Mouse (Mus musculus) NIH3T3 (cell line): ENCODE measurements around the gene Lpar4.

Experiments used
- DNase-seq: peaks from one replicate; pipeline ENCODE4 v3.0.0-alpha.2; 2012; ENCODE audit warnings: low read depth

The Lpar4 gene

GRCm38 (mm10) chrX:106920175-106920827 is at the start of gene Lpar4:
Gene Lpar4, plus strand, starts transcription at chrX:106920625.
- DNase-seq: peak; percentile 50

- DNase-seq: no peak
These were observed 49.0 kb upstream of the Lpar4 start for GRCm38 (mm10) chrX:106871426-106871825.

DNA sequence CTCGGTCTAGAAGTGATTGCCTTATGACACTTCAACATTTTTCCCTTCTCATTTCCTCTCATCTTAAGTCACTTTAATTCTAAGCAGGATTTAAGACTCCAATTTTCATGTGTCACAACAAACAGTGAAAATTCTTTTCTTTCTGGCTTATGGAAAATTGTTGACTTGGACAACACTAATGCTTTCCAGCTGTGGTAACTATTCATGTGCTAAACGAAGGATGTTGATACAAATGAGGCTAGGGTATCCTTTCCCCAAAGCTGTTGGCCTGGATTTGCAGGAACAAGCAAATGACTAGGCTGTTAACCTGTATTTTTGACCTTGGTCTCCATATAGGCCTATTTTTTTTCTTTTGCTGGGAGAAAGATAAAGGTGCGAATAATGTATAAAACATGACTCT is 48.5 kb upstream of the Lpar4 start:
- DNase-seq: no peak

GRCm38 (mm10) chrX:106872315-106872714 is 48.1 kb upstream of the Lpar4 start:
- no peak for DNase-seq

DNA sequence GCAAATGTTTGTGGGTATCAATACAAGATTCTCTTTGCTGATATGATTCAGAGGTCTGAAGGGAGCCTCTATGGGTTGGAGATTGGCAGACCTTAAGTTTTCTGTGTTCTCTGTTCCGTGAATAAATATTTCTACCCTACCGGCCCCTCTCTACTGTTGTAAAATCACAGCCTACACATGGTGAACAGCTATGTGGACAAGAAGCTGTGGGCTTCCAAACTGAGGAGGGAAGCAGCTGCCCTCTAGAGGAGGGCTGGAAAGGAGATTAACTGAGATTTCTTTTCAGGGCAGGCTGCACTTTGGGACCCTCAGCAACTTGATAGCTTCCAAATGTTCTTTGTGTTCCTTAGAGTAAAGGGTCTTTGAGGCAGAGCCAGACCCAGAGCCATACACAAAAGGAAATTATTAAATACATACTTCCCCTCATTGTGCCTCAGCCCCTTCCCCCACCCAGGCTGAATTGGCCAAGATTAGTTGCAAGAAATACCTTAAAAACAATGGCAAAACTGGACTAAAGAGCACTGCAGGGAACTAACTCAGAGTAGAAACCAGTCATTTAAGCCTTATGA is 22.6 kb upstream of the Lpar4 start:
- no peak for DNase-seq

- peak; percentile 1 for DNase-seq
These were observed 599 bp downstream of the Lpar4 start for GRCm38 (mm10) chrX:106920828-106921619.

GRCm38 (mm10) chrX:106924572-106924971 is 4.1 kb downstream of the Lpar4 start:
- DNase-seq: no peak

- no peak for DNase-seq
These were observed 18.9 kb downstream of the Lpar4 start for GRCm38 (mm10) chrX:106939326-106939725.

DNA sequence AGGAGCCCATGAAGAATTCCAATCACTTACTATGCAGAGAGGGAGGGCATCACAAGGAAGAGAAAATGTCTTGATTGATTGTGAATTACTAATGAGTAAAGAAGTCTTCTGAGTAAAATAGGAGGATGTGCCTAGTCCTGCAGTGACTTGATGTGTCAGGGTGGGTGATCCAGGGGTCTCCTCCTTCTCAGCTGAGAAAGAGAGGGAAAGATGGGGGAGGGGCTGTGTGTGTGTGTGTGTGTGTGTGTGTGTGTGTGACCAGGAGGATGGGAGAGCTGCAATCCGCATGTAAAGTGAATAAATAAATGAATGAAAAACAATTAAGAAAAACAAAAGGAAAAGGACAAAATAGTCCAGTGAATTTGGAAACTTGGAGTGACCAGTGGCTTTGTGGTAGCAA is 30.1 kb downstream of the Lpar4 start:
- DNase-seq: no peak

DNA sequence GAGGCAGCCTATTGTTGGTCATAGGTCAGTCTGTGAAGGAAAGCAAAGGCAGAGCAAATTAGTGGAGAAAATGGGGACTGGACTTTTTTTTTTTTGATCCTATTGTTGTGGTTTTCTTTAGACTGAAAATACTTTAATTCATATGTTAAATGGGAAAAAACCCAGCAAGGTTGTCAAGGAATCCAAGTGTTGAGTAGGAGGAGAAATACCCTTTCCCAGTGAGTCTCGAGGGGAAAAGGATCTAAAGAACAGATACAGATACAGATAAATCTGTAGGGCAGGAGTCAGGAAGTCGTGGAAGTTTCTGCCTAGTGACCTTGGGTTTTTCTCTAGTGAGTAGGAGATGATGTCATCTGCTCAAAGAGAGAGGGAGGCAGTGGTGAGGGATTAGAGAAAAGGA is 30.6 kb downstream of the Lpar4 start:
- no peak for DNase-seq

DNA sequence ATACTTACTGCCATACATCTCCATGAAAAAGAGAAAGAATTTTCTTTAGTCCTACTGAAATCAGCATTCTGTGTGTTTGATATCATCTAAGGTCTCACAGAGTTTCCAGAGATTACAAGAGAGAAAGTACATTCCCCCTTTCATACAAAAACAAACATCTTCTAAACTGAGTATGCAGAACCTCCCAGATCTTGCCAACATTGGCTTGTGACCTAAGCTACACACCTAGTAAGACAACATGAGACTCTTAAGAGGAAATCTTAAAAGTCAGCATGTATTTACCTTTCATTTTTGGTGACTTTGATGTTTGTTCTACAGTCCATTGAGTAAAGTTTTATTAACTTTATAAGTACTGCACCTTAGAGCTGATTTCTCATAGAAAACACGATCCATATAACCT is 33.4 kb downstream of the Lpar4 start:
- no peak for DNase-seq

DNA sequence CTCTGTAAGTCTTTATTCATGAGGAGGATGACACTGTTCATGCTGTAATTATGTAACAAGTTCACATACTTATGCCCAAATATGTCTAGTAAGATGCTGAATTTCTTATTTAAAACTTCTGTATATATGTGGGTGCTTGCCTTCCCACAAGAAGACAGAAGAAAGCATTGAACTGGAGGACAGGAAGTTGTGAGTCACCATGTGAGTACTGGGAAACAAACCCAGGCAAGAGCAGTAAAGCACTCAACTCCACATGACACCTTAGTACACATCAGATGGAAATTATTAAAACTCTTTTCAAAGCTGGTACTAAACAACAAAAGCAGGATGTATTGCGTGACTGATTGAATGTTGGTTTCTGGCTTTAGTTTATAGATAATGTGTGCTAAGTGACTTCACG is 41.8 kb downstream of the Lpar4 start:
- no peak for DNase-seq

- DNase-seq: peak; percentile 80
These were observed 43.9 kb downstream of the Lpar4 start for GRCm38 (mm10) chrX:106964326-106964725.
